Mouse (Mus musculus): ENCODE measurements around the gene Cmbl. TPM values are rescaled to one million over a fixed set of nuclear protein-coding genes. Genes with fewer than 3 reads are reported as not detected.

The Cmbl gene
- polyA plus RNA-seq (2015; fragmentation: Nextera tagmentation; extraction: Ambion mirVana): 90.2 and 105 TPM in 2 replicates

DNA sequence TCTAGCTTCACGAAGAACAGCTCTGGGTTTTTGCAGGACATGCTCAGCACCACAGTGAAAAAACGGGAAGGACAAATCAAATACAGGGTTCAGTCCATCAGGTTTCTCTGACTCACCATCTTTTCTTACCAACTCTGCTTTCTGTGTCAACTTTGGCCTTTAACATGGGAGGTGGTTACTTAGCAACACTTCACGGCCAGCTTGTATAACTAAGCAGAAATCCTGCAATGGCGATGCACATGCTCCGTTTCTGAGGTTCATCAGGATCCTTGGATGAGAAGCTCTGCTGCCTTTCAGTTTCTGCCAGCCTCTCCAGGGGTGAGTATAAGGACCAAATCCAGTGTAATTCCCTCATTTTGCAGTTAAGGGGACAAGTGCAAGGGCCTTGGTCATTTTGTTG, at the start of gene Cmbl:
Gene Cmbl (plus strand): TSS at position 206 of the 400 bp plus-strand sequence.
- Histone ChIP-seq H3K36me3 (ENCODE audit: control insufficient read depth, insufficient read depth) (no peaks in the 10 kb centered on the region), H3K9ac (ENCODE audit: low read depth, low read length) (no peak within 1 kb of the TSS), H3K4me2 (replicated peaks; ENCODE audit: low read depth) (peak within 1 kb of the TSS; percentile 60; the same call in 1 of the 2 replicates), H3K9me3 (ENCODE audit: control insufficient read depth) (no peaks in the 10 kb centered on the region), H3K4me3 (ENCODE audit: low read depth, low read length) (no peak within 1 kb of the TSS), H3K27ac (ENCODE audit: low read depth, low read length) (peak within 1 kb of the TSS; percentile 60), H3K4me1 (replicated peaks; ENCODE audit: control insufficient read depth, insufficient read depth, low read length) (no peaks in the 10 kb centered on the region; the same call in none of the 2 replicates), H3K27me3 (replicated peaks; ENCODE audit: control insufficient read depth, insufficient read depth, low read length) (no peaks in the 10 kb centered on the region)
- TF ChIP-seq CTCF (IDR thresholded peaks at IDR 0.05; ENCODE audit: low read depth): no peak
- ATAC-seq: no peak
- WGBS: 54% methylated on average over 5 of the region's 5 CpGs

DNA sequence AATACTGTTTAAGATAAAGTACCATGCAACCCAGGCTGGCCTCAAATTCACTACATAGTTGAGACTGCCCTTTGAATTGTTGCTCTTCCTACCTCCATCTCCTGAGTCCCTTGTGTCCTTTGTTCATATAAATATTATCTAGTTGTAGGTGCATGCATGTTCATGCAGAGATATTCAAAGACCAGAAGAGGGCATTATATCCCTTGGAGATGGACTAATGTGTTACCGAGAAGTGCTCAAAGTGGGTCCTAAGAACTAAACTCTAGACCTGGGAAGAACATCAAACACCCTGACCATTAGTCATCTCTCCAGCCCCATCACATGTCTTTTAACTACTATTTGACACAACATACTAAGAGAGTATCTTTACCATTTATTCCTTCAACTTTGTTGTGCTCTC, 48.0 kb upstream of the Cmbl start:
- no peaks in the 10 kb centered on the region for H3K27me3 ChIP-seq (replicated peaks; ENCODE audit: control insufficient read depth, insufficient read depth, low read length)
- no peak overlapping the region for H3K4me2 ChIP-seq (replicated peaks; ENCODE audit: low read depth)
- peak; percentile 63 for TF ChIP-seq CTCF (IDR thresholded peaks at IDR 0.05; ENCODE audit: low read depth)
- whole genome bisulfite sequencing: 64% methylated on average over 1 of the region's 1 CpGs
- no peaks in the 10 kb centered on the region for H3K9me3 ChIP-seq (ENCODE audit: control insufficient read depth)
- ATAC-seq: peak; percentile 51
- H3K9ac ChIP-seq (ENCODE audit: low read depth, low read length): no peak overlapping the region
- no peaks in the 10 kb centered on the region for H3K36me3 ChIP-seq (ENCODE audit: control insufficient read depth, insufficient read depth)
- no peaks in the 10 kb centered on the region for H3K4me1 ChIP-seq (replicated peaks; ENCODE audit: control insufficient read depth, insufficient read depth, low read length)
- no peak overlapping the region for H3K27ac ChIP-seq (ENCODE audit: low read depth, low read length)
- H3K4me3 ChIP-seq (ENCODE audit: low read depth, low read length): no peak overlapping the region

DNA sequence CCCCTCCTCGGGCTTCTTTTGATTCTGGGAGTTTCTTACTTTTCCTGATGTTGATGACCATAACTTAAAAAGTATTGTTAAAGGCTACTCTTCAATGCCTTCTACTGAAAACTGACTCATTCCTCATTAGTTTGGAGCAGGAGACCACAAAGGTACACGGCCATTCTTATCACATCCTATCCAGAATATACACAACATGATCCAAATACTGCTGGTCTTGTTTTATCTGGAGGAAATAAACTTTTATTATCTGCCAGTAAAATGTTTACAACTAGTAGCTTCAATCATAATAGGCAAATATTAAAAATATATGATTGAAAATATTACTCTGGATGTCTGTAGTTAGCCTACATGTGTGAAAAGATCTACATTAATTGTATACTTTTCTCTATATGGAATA, 46.8 kb upstream of the Cmbl start:
- no peak overlapping the region for H3K9ac ChIP-seq (ENCODE audit: low read depth, low read length)
- H3K27me3 ChIP-seq (replicated peaks; ENCODE audit: control insufficient read depth, insufficient read depth, low read length): no peaks in the 10 kb centered on the region
- H3K36me3 ChIP-seq (ENCODE audit: control insufficient read depth, insufficient read depth): no peaks in the 10 kb centered on the region
- ATAC-seq: no peak
- H3K27ac ChIP-seq (ENCODE audit: low read depth, low read length): no peak overlapping the region
- no peak for TF ChIP-seq CTCF (IDR thresholded peaks at IDR 0.05; ENCODE audit: low read depth)
- no peaks in the 10 kb centered on the region for H3K9me3 ChIP-seq (ENCODE audit: control insufficient read depth)
- 63% methylated on average over 2 of the region's 2 CpGs for WGBS
- H3K4me1 ChIP-seq (replicated peaks; ENCODE audit: control insufficient read depth, insufficient read depth, low read length): no peaks in the 10 kb centered on the region
- H3K4me2 ChIP-seq (replicated peaks; ENCODE audit: low read depth): no peak overlapping the region
- H3K4me3 ChIP-seq (ENCODE audit: low read depth, low read length): no peak overlapping the region

DNA sequence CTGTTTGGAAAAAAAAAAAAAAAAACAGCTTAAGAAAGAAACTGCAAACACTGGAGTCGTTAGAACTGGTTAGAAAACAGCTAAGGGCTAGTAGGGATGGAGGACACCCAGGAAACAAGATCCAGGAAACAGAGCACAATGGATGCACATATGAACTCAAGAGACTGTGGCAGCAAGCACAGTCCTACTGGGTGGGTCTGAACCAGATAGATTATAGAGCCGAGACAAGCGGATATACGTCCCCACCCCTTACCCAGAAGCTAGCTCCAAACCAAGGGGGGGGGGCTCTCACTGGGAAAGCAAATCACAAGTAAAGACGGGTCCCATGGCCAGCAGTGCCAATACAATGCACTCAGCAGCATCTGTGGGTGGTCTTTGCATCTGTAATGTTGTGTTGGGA, 46.2 kb upstream of the Cmbl start:
- Histone ChIP-seq H3K4me3 (ENCODE audit: low read depth, low read length) (no peak overlapping the region), H3K9ac (ENCODE audit: low read depth, low read length) (no peak overlapping the region), H3K36me3 (ENCODE audit: control insufficient read depth, insufficient read depth) (no peaks in the 10 kb centered on the region), H3K27me3 (replicated peaks; ENCODE audit: control insufficient read depth, insufficient read depth, low read length) (no peaks in the 10 kb centered on the region), H3K27ac (ENCODE audit: low read depth, low read length) (no peak overlapping the region), H3K4me1 (replicated peaks; ENCODE audit: control insufficient read depth, insufficient read depth, low read length) (no peaks in the 10 kb centered on the region), H3K4me2 (replicated peaks; ENCODE audit: low read depth) (no peak overlapping the region), H3K9me3 (ENCODE audit: control insufficient read depth) (no peaks in the 10 kb centered on the region)
- 75% methylated on average over 5 of the region's 5 CpGs for WGBS
- TF ChIP-seq CTCF (IDR thresholded peaks at IDR 0.05; ENCODE audit: low read depth): no peak
- no peak for ATAC-seq

DNA sequence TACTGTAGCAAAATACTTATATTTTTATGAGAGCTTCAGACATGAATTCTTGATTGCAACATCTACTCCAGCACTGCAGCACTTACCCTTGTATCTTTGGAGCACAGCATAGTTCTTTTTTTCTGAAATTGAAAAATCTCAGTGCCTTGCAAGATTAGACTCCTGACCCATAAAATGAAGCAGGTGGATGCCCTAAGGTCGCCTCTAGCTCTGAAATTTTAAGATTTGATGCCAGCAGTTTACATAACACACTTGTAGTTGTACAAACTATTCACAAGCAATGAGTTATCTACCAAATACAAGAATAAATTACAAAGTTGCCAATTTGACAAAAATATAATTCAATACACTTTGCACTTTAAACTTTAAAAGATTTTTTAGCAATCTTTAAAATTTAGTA, 38.7 kb upstream of the Cmbl start:
- Histone ChIP-seq H3K27ac (ENCODE audit: low read depth, low read length) (no peak overlapping the region), H3K9me3 (ENCODE audit: control insufficient read depth) (no peaks in the 10 kb centered on the region), H3K4me1 (replicated peaks; ENCODE audit: control insufficient read depth, insufficient read depth, low read length) (no peaks in the 10 kb centered on the region), H3K4me3 (ENCODE audit: low read depth, low read length) (no peak overlapping the region), H3K9ac (ENCODE audit: low read depth, low read length) (no peak overlapping the region), H3K4me2 (replicated peaks; ENCODE audit: low read depth) (no peak overlapping the region), H3K27me3 (replicated peaks; ENCODE audit: control insufficient read depth, insufficient read depth, low read length) (no peaks in the 10 kb centered on the region), H3K36me3 (ENCODE audit: control insufficient read depth, insufficient read depth) (no peaks in the 10 kb centered on the region)
- TF ChIP-seq CTCF (IDR thresholded peaks at IDR 0.05; ENCODE audit: low read depth): no peak
- 91% methylated on average over 1 of the region's 1 CpGs for WGBS
- ATAC-seq: no peak

DNA sequence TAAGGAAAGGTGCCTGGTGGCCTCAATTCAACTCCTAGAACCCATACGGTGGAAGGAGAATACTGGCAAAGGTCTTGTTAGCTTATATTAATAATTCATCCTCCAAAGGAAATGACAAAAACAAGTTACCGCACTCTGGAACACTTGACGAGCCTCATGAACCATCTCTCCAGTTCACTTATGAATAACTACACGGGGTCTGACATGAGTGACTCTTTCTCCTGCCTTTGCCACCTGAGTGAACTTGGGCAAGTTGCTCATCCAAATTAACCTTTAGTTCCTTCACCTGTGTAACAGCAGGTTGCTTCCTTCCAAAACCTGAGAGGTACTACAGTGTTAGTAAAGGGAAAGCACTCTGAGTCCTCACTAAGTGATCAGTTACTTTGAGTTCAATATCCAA, 36.7 kb upstream of the Cmbl start:
- Histone ChIP-seq H3K27ac (ENCODE audit: low read depth, low read length) (no peak overlapping the region), H3K4me1 (replicated peaks; ENCODE audit: control insufficient read depth, insufficient read depth, low read length) (no peaks in the 10 kb centered on the region), H3K9ac (ENCODE audit: low read depth, low read length) (no peak overlapping the region), H3K27me3 (replicated peaks; ENCODE audit: control insufficient read depth, insufficient read depth, low read length) (no peaks in the 10 kb centered on the region), H3K36me3 (ENCODE audit: control insufficient read depth, insufficient read depth) (no peaks in the 10 kb centered on the region), H3K4me2 (replicated peaks; ENCODE audit: low read depth) (no peak overlapping the region), H3K4me3 (ENCODE audit: low read depth, low read length) (no peak overlapping the region), H3K9me3 (ENCODE audit: control insufficient read depth) (no peaks in the 10 kb centered on the region)
- TF ChIP-seq CTCF (IDR thresholded peaks at IDR 0.05; ENCODE audit: low read depth): no peak
- no peak for ATAC-seq
- 82% methylated on average over 4 of the region's 4 CpGs for WGBS

DNA sequence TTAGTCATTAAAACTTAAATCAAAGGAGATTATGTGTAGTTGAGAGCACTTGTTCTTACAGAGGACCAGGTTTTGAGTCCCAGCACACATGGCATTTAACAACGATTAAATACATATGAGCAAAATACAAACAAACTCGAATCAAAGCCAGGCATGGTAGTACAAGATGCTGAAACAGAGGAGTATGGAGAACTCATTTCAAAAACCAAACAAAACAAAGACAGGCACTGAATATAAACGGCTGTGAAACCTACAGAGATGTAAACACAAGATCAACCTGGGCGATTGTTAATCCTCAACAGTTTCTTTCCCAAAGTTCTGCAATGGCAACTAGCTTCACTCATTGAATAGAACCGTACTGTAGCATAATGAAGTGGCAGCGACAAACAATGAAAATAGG, 36.1 kb upstream of the Cmbl start:
- Histone ChIP-seq H3K36me3 (ENCODE audit: control insufficient read depth, insufficient read depth) (no peaks in the 10 kb centered on the region), H3K9me3 (ENCODE audit: control insufficient read depth) (no peaks in the 10 kb centered on the region), H3K4me2 (replicated peaks; ENCODE audit: low read depth) (peak overlapping the region; percentile 81), H3K27ac (ENCODE audit: low read depth, low read length) (no peak overlapping the region), H3K27me3 (replicated peaks; ENCODE audit: control insufficient read depth, insufficient read depth, low read length) (no peaks in the 10 kb centered on the region), H3K4me3 (ENCODE audit: low read depth, low read length) (peak overlapping the region; percentile 91), H3K9ac (ENCODE audit: low read depth, low read length) (peak overlapping the region; percentile 98; the same call in 1 of the 2 replicates), H3K4me1 (replicated peaks; ENCODE audit: control insufficient read depth, insufficient read depth, low read length) (no peaks in the 10 kb centered on the region)
- 21% methylated on average over 6 of the region's 6 CpGs for WGBS
- no peak for ATAC-seq
- TF ChIP-seq CTCF (IDR thresholded peaks at IDR 0.05; ENCODE audit: low read depth): no peak
